Mouse (Mus musculus) MEL (cell line): Measurements from ENCODE around the gene Dpp9.

ENCODE experiments used
- CHD1 ChIP-seq: IDR thresholded peaks from 2 replicates; pipeline ENCODE4 v1.6.1; 2012; ENCODE audit warnings: low read depth, mild to moderate bottlenecking, inconsistent platforms, low read length, improper control_type of control experiment
- CHD2 ChIP-seq: IDR thresholded peaks from 2 replicates; pipeline ENCODE4 v1.6.1; 2011; ENCODE audit warnings: low read length, improper control_type of control experiment
- CTCF ChIP-seq, 3 experiments: IDR thresholded peaks in 2 of 3; conservative IDR thresholded peaks in 1 of 3; 2 replicates each; pipeline ENCODE4 v1.5.1; 2011 to 2012; ENCODE audit warnings: low read length in 3 of 3, low read depth in 2 of 3, mild to moderate bottlenecking in 2 of 3, improper control_type of control experiment in 1 of 3, inconsistent platforms in 1 of 3, mixed read lengths in 1 of 3, moderate library complexity in 1 of 3; ENCODE audit not compliant: control insufficient read depth in 1 of 3, insufficient read depth in 1 of 3, poor library complexity in 1 of 3, severe bottlenecking in 1 of 3
- EP300 ChIP-seq, 2 experiments: IDR thresholded peaks; 2 replicates each; pipeline ENCODE4 v1.6.1; 2011; ENCODE audit warnings: improper control_type of control experiment in 2 of 2, low read length in 2 of 2, low read depth in 1 of 2, mild to moderate bottlenecking in 1 of 2
- HCFC1 ChIP-seq: IDR thresholded peaks from 2 replicates; pipeline ENCODE4 v1.6.1; 2012; ENCODE audit warnings: low read depth, mild to moderate bottlenecking, inconsistent platforms, low read length, improper control_type of control experiment, moderate library complexity
- MAX ChIP-seq: IDR thresholded peaks from 2 replicates; pipeline ENCODE4 v1.6.1; 2011; ENCODE audit warnings: low read length, improper control_type of control experiment
- POLR2A ChIP-seq, 2 experiments: IDR thresholded peaks; 2 replicates each; pipeline ENCODE4 v1.6.1; 2011 to 2012; ENCODE audit warnings: low read length in 2 of 2, mild to moderate bottlenecking in 2 of 2, control low read depth in 1 of 2, improper control_type of control experiment in 1 of 2, low read depth in 1 of 2, moderate library complexity in 1 of 2; ENCODE audit not compliant: control insufficient read depth in 1 of 2, insufficient read depth in 1 of 2, poor library complexity in 1 of 2
- SIN3A ChIP-seq: IDR thresholded peaks from 2 replicates; pipeline ENCODE4 v1.6.1; 2012; ENCODE audit warnings: low read length, improper control_type of control experiment, inconsistent platforms
- USF2 ChIP-seq, 2 experiments: IDR thresholded peaks; 2 replicates each; pipeline ENCODE4 v1.6.1; 2011 to 2012; ENCODE audit warnings: improper control_type of control experiment in 2 of 2, low read length in 2 of 2, borderline replicate concordance in 1 of 2, inconsistent platforms in 1 of 2, low read depth in 1 of 2, mild to moderate bottlenecking in 1 of 2; ENCODE audit not compliant: insufficient read depth in 1 of 2
- ZNF384 ChIP-seq: IDR thresholded peaks from 2 replicates; pipeline ENCODE4 v1.6.1; 2012; ENCODE audit warnings: low read depth, mild to moderate bottlenecking, inconsistent platforms, low read length, improper control_type of control experiment

GRCm38 (mm10) chr17:56183658-56184103, 35.0 kb downstream of the Dpp9 start, which contains the start of gene Mydgf:
- TF ChIP-seq ZNF384 (no peak), POLR2A (IDR thresholded peaks at IDR 0.05; ENCODE audit: control insufficient read depth in 1 of 2, insufficient read depth in 1 of 2, low read depth in 1 of 2, low read length in 2 of 2, poor library complexity in 1 of 2) (peak; percentile 68 to 80), CTCF (IDR thresholded peaks at IDR 0.05 in 2 of 3, conservative IDR thresholded peaks at IDR 0.05 in 1 of 3; ENCODE audit: control insufficient read depth in 1 of 3, insufficient read depth in 1 of 3, low read depth in 2 of 3, low read length in 3 of 3, poor library complexity in 1 of 3, severe bottlenecking in 1 of 3) (no peak), USF2 (IDR thresholded peaks at IDR 0.05; ENCODE audit: borderline replicate concordance in 1 of 2, insufficient read depth in 1 of 2, low read depth in 1 of 2, low read length in 2 of 2) (peak; percentile 57 to 92; a peak in 3 of 4 replicates), EP300 (IDR thresholded peaks at IDR 0.05; ENCODE audit: low read depth in 1 of 2, low read length in 2 of 2) (no peak), HCFC1 (peak; percentile 87), SIN3A (0 out of 2 replicates have a peak, but pooled peaks have one; percentile 70), CHD1 (no peak), CHD2 (no peak), MAX (peak; percentile 93)
